ENCODE assay signal across 30 mouse cellular contexts in genomic region chr9:101909491-101909890, GRCm38 (mm10). TPM values are rescaled to one million over a fixed set of nuclear protein-coding genes. Genes with fewer than 3 reads are reported as not detected.
A peak's percentile ranks its signal among the peaks of the same experiment; 100 is the strongest.
DNase-seq lines count a peak whose midpoint lies in the region; ATAC-seq lines count a peak whose summit lies in the region.
"Had no signal": no experiment of that assay in that cellular context is flagged by ENCODE, and none has a peak within 500 bp of the region (broad histone marks: within the 10 kb centered on the region; RNA-seq: fewer than 3 reads in every experiment).

No protein-coding gene starts in this region.

- ATAC-seq in hindbrain, embryonic 15.5 days (ENCODE audit: low FRiP score, low read depth) = no peak; the same call in 1 of the 2 replicates
- no peak for ATAC-seq in hindbrain, embryonic 12.5 days (ENCODE audit: low FRiP score)
- no peak for ATAC-seq in forebrain, embryonic 16.5 days
- ATAC-seq in midbrain, embryonic 13.5 days = no peak
- ATAC-seq: intestine, embryonic 16.5 days; Patski had no signal

- H3K4me3 ChIP-seq in hindbrain, embryonic 15.5 days = no peak overlapping the region
- no peak overlapping the region for H3K4me3 ChIP-seq in hindbrain, embryonic 12.5 days
- H3K4me3 ChIP-seq in forebrain, embryonic 16.5 days (replicated peaks; ENCODE audit: low read length) = no peak overlapping the region
- no peak overlapping the region for H3K4me3 ChIP-seq in midbrain, embryonic 13.5 days (replicated peaks)
- H3K4me3 ChIP-seq: embryonic facial prominence, embryonic 13.5 days; heart, embryonic 12.5 days; myocyte; neural tube, embryonic 12.5 days; stomach, embryonic 15.5 days had no signal

- no peaks in the 10 kb centered on the region for H3K9me3 ChIP-seq in hindbrain, embryonic 15.5 days
- H3K9me3 ChIP-seq in hindbrain, embryonic 12.5 days (replicated peaks) = no peaks in the 10 kb centered on the region
- H3K9me3 ChIP-seq in forebrain, embryonic 16.5 days (ENCODE audit: control insufficient read depth, low read length) = no peaks in the 10 kb centered on the region
- H3K9me3 ChIP-seq in midbrain, embryonic 13.5 days = no peaks in the 10 kb centered on the region
- H3K9me3 ChIP-seq: embryonic facial prominence, embryonic 13.5 days; heart, embryonic 12.5 days; neural tube, embryonic 12.5 days; stomach, embryonic 15.5 days had no signal

- peaks cover 32% of the 10 kb centered on the region for H3K4me1 ChIP-seq in hindbrain, embryonic 15.5 days (replicated peaks)
- H3K4me1 ChIP-seq in hindbrain, embryonic 12.5 days = peaks cover 27% of the 10 kb centered on the region
- H3K4me1 ChIP-seq in forebrain, embryonic 16.5 days (replicated peaks; ENCODE audit: control insufficient read depth, insufficient read depth, low read length) = peaks cover 24% of the 10 kb centered on the region
- H3K4me1 ChIP-seq in midbrain, embryonic 13.5 days (replicated peaks) = peaks cover 36% of the 10 kb centered on the region
- H3K4me1 ChIP-seq: heart, embryonic 12.5 days; stomach, embryonic 15.5 days had no signal

- no peaks in the 10 kb centered on the region for H3K27me3 ChIP-seq in hindbrain, embryonic 15.5 days
- H3K27me3 ChIP-seq in hindbrain, embryonic 12.5 days = no peaks in the 10 kb centered on the region
- no peaks in the 10 kb centered on the region for H3K27me3 ChIP-seq in forebrain, embryonic 16.5 days (replicated peaks; ENCODE audit: control insufficient read depth, insufficient read depth, low read length)
- no peaks in the 10 kb centered on the region for H3K27me3 ChIP-seq in midbrain, embryonic 13.5 days
- H3K27me3 ChIP-seq: embryonic facial prominence, embryonic 13.5 days; heart, embryonic 12.5 days; neural tube, embryonic 12.5 days; Patski; stomach, embryonic 15.5 days had no signal

- H3K9ac ChIP-seq in hindbrain, embryonic 15.5 days = no peak overlapping the region
- H3K9ac ChIP-seq in hindbrain, embryonic 12.5 days = no peak overlapping the region
- no peak overlapping the region for H3K9ac ChIP-seq in forebrain, embryonic 16.5 days (replicated peaks; ENCODE audit: low read depth, low read length)
- H3K9ac ChIP-seq in midbrain, embryonic 13.5 days (replicated peaks) = no peak overlapping the region
- H3K9ac ChIP-seq: embryonic facial prominence, embryonic 13.5 days; heart, embryonic 12.5 days; liver, embryonic 14.5 days; neural tube, embryonic 12.5 days; stomach, embryonic 15.5 days had no signal

- H3K27ac ChIP-seq in hindbrain, embryonic 15.5 days (replicated peaks) = peak overlapping the region; percentile 42
- H3K27ac ChIP-seq in hindbrain, embryonic 12.5 days = no peak overlapping the region
- H3K27ac ChIP-seq in forebrain, embryonic 16.5 days (ENCODE audit: low read length) = peak overlapping the region; percentile 49; the same call in 1 of the 2 replicates
- peak overlapping the region; percentile 75 for H3K27ac ChIP-seq in midbrain, embryonic 13.5 days
- H3K27ac ChIP-seq: embryonic facial prominence, embryonic 13.5 days; liver, embryonic 14.5 days; neural tube, embryonic 12.5 days; stomach, embryonic 15.5 days had no signal

- no peak for DNase-seq in cerebellum, adult 8-10 months
- no peak for DNase-seq in ovary, postnatal 36 days (ENCODE audit: low spot score)
- DNase-seq in spleen, adult 18-20 months = no peak
- DNase-seq in kidney, adult 9 months = no peak
- DNase-seq: adrenal gland, postnatal 14 days; cerebellum, adult 11 months; cerebellum, adult 9-11 months; gastrocnemius, postnatal 14 days; heart, adult 18-20 months; kidney, postnatal 14 days; liver; lung, adult 2 months; lung, postnatal 10 days; thymus, postnatal 14 days had no signal

- no peaks in the 10 kb centered on the region for H3K36me3 ChIP-seq in hindbrain, embryonic 15.5 days
- no peaks in the 10 kb centered on the region for H3K36me3 ChIP-seq in hindbrain, embryonic 12.5 days
- H3K36me3 ChIP-seq in forebrain, embryonic 16.5 days (ENCODE audit: control insufficient read depth, insufficient read depth) = no peaks in the 10 kb centered on the region
- H3K36me3 ChIP-seq in midbrain, embryonic 13.5 days = no peaks in the 10 kb centered on the region
- H3K36me3 ChIP-seq: embryonic facial prominence, embryonic 13.5 days; heart, embryonic 12.5 days; neural tube, embryonic 12.5 days; stomach, embryonic 15.5 days had no signal

- H3K4me2 ChIP-seq in hindbrain, embryonic 15.5 days = no peak overlapping the region
- no peak overlapping the region for H3K4me2 ChIP-seq in hindbrain, embryonic 12.5 days (replicated peaks)
- H3K4me2 ChIP-seq in forebrain, embryonic 16.5 days (ENCODE audit: low read length) = no peak overlapping the region
- no peak overlapping the region for H3K4me2 ChIP-seq in midbrain, embryonic 13.5 days (replicated peaks)
- H3K4me2 ChIP-seq: embryonic facial prominence, embryonic 13.5 days; heart, embryonic 12.5 days; neural tube, embryonic 12.5 days; stomach, embryonic 15.5 days had no signal

- WGBS in hindbrain, embryonic 15.5 days = 70% methylated on average over 4 of the region's 4 CpGs
- WGBS in hindbrain, embryonic 12.5 days = 83% methylated on average over 4 of the region's 4 CpGs
- 67% methylated on average over 4 of the region's 4 CpGs for WGBS in forebrain, embryonic 16.5 days
- 83% methylated on average over 4 of the region's 4 CpGs for WGBS in midbrain, embryonic 13.5 days

RNA-seq across cellular contexts. Expression of gene 9630041A04Rik, which starts 47.9 kb away (rescaled TPM):
- 0.26 and 0.30 TPM in 2 replicates for polyA plus RNA-seq in hindbrain, embryonic 15.5 days (2015; fragmentation: Nextera tagmentation; extraction: Ambion mirVana)
- polyA plus RNA-seq in hindbrain, embryonic 12.5 days (2016; fragmentation: Nextera tagmentation; extraction: Ambion mirVana) = 0.35 and 0.36 TPM in 2 replicates
- 0.42 and 0.71 TPM in 2 replicates for polyA plus RNA-seq in forebrain, embryonic 16.5 days (2015; fragmentation: Nextera tagmentation; extraction: Ambion mirVana)
- 0.94 and 1.1 TPM in 2 replicates for polyA plus RNA-seq in midbrain, embryonic 13.5 days (2015; fragmentation: Nextera tagmentation; extraction: Ambion mirVana)
- polyA plus RNA-seq: embryonic facial prominence, embryonic 13.5 days; heart, embryonic 12.5 days; heart, postnatal 0 days; intestine, embryonic 16.5 days; kidney, embryonic 14.5 days; limb, embryonic 11.5 days; liver, embryonic 14.5 days; lung, adult 2 months; myocyte; Patski; small intestine, adult 2 months; stomach, embryonic 15.5 days had no signal
